ENCODE assay signal across 8 mouse cellular contexts in genomic region chr11:5414856-5415616, GRCm38 (mm10). TPM values are rescaled to one million over a fixed set of nuclear protein-coding genes. Genes with fewer than 3 reads are reported as not detected.
DNase-seq lines count a peak whose midpoint lies in the region; ATAC-seq and TF ChIP-seq lines count a peak whose summit lies in the region.

No protein-coding gene starts in this region.

- H3K27me3 ChIP-seq in heart, embryonic 10.5 days (ENCODE audit: insufficient read depth, poor library complexity, severe bottlenecking): no peaks in the 10 kb centered on the region
- no peaks in the 10 kb centered on the region for H3K27me3 ChIP-seq in lung, postnatal 0 days (replicated peaks; ENCODE audit: insufficient read depth, low read length)
- no peaks in the 10 kb centered on the region for H3K27me3 ChIP-seq in limb, embryonic 13.5 days

- no peaks in the 10 kb centered on the region for H3K9me3 ChIP-seq in heart, embryonic 10.5 days
- H3K9me3 ChIP-seq in lung, postnatal 0 days (ENCODE audit: low read length): no peaks in the 10 kb centered on the region
- no peaks in the 10 kb centered on the region for H3K9me3 ChIP-seq in limb, embryonic 13.5 days

- H3K4me1 ChIP-seq in heart, embryonic 10.5 days: peaks cover 63% of the 10 kb centered on the region
- H3K4me1 ChIP-seq in lung, postnatal 0 days (ENCODE audit: insufficient read depth, low read depth, low read length): peaks cover 28% of the 10 kb centered on the region
- H3K4me1 ChIP-seq in limb, embryonic 13.5 days: peaks cover 72% of the 10 kb centered on the region

- no peak for TF ChIP-seq EP300 in lung, postnatal 0 days (IDR thresholded peaks at IDR 0.05)

- WGBS in heart, embryonic 10.5 days: 42% methylated on average over 2 of the region's 2 CpGs
- 21% methylated on average over 2 of the region's 2 CpGs for WGBS in lung, postnatal 0 days
- WGBS in limb, embryonic 13.5 days: 12% methylated on average over 2 of the region's 2 CpGs

- no peak overlapping the region for H3K9ac ChIP-seq in lung, postnatal 0 days (replicated peaks; ENCODE audit: low read depth)
- H3K9ac ChIP-seq in limb, embryonic 13.5 days: no peak overlapping the region

- H3K36me3 ChIP-seq in heart, embryonic 10.5 days: no peaks in the 10 kb centered on the region
- no peaks in the 10 kb centered on the region for H3K36me3 ChIP-seq in lung, postnatal 0 days (ENCODE audit: insufficient read depth, low read length)
- H3K36me3 ChIP-seq in limb, embryonic 13.5 days: no peaks in the 10 kb centered on the region; the same call in 1 of the 2 replicates

- no peak for ATAC-seq in lung, postnatal 0 days
- ATAC-seq in limb, embryonic 13.5 days (ENCODE audit: low FRiP score, low read depth): peak; percentile 45; the same call in 1 of the 2 replicates
- ATAC-seq in activated CD4-positive, CD25-positive, alpha-beta regulatory T cell, adult 4 months: no peak

- no peak overlapping the region for H3K4me3 ChIP-seq in heart, embryonic 10.5 days
- H3K4me3 ChIP-seq in lung, postnatal 0 days (ENCODE audit: low read depth, low read length): no peak overlapping the region
- no peak overlapping the region for H3K4me3 ChIP-seq in limb, embryonic 13.5 days

- TF ChIP-seq CTCF in lung, postnatal 0 days (IDR thresholded peaks at IDR 0.05): no peak

- H3K4me2 ChIP-seq in lung, postnatal 0 days (replicated peaks; ENCODE audit: low read depth, low read length): no peak overlapping the region
- peak overlapping the region; percentile 51 for H3K4me2 ChIP-seq in limb, embryonic 13.5 days (replicated peaks)

- H3K27ac ChIP-seq in heart, embryonic 10.5 days: peak overlapping the region; percentile 87
- H3K27ac ChIP-seq in lung, postnatal 0 days (ENCODE audit: low read length): peak overlapping the region; percentile 76
- peak overlapping the region; percentile 86 for H3K27ac ChIP-seq in limb, embryonic 13.5 days

- intact Hi-C loops in heart, postnatal 25 days (cut with DNase I): no loop called here

- no peak for DNase-seq in heart, embryonic 10.5 days (ENCODE audit: low spot score)
- no peak for DNase-seq in heart, postnatal 25 days (ENCODE audit: low spot score)
- peak; percentile 26 for DNase-seq in lung, postnatal 0 days (ENCODE audit: low spot score)
- no peak for DNase-seq in lung, postnatal 10 days
- no peak for DNase-seq in thymus, adult 18-20 months
- no peak for DNase-seq in layer of hippocampus, adult 8-10 months (ENCODE audit: low spot score in 2 of 2)

RNA-seq across cellular contexts. Expression of gene Znrf3, which starts 29.6 kb away (rescaled TPM):
- 7.7 and 9.2 TPM in 2 replicates for polyA plus RNA-seq in heart, embryonic 10.5 days (2016; fragmentation: Nextera tagmentation; extraction: Ambion mirVana)
- 1 to 10 TPM; 9.4 to 9.7 TPM for total RNA-seq in heart, postnatal 25 days (2021)
- 15.4 and 16.3 TPM in 2 replicates for polyA plus RNA-seq in lung, postnatal 0 days (2015; fragmentation: Nextera tagmentation; extraction: Ambion mirVana)
- polyA plus RNA-seq in limb, embryonic 13.5 days (2015; fragmentation: Nextera tagmentation; extraction: Ambion mirVana): 14.8 and 16.0 TPM in 2 replicates
- polyA plus RNA-seq in activated CD4-positive, CD25-positive, alpha-beta regulatory T cell, adult 4 months (2017; shearing (Covaris generic)): 10 to 100 TPM; 12.0 to 18.3 TPM
- 10 to 100 TPM; 18.6 to 22.3 (median 20.3) TPM for total RNA-seq in layer of hippocampus, adult 8-10 months (2022)
